Mouse (Mus musculus) retina, adult 2 months (tissue): ENCODE results near the gene Krt8.

ENCODE experiments used
- DNase-seq: peaks from one replicate; pipeline ENCODE4 v3.0.0-alpha.2; 2012; ENCODE audit warnings: low read depth, low spot score

The Krt8 gene

GRCm38 (mm10) chr15:101976023-101976422, 28.3 kb downstream of the Krt8 start:
- DNase-seq = no peak

- DNase-seq = no peak
These were observed 30.0 kb downstream of the Krt8 start for GRCm38 (mm10) chr15:101974083-101974845.

- peak; percentile 76 for DNase-seq
These were observed 30.7 kb downstream of the Krt8 start for GRCm38 (mm10) chr15:101973414-101974077.

GRCm38 (mm10) chr15:101970536-101970935, 33.7 kb downstream of the Krt8 start:
- no peak for DNase-seq

- no peak for DNase-seq
These were observed 37.5 kb downstream of the Krt8 start for GRCm38 (mm10) chr15:101966808-101967207.

- DNase-seq = no peak
These were observed 45.4 kb downstream of the Krt8 start for GRCm38 (mm10) chr15:101958891-101959290.

- no peak for DNase-seq
These were observed 50.1 kb downstream of the Krt8 start, which contains the start of gene Krt78 for GRCm38 (mm10) chr15:101954187-101954586. Krt78 (minus strand) TSS chr15:101954287.

GRCm38 (mm10) chr15:101952733-101953474, 51.4 kb downstream of the Krt8 start:
- DNase-seq = no peak
